Mouse (Mus musculus) T-helper 17 cell (primary cell): ENCODE data around the gene Elp5.
"Not testable (repeated sequence)": the region's sequence is repeated elsewhere in the genome, so short reads cannot be mapped to it uniquely, and the experiment has no call there.

ENCODE experiments used
- in situ Hi-C, 2 experiments: fragments of 300-600 bp; cut with MboI, MseI; formaldehyde crosslinking; loops; 1 replicate in 1 of 2; 2 replicates in 1 of 2; pipeline ENCODE4 v1.15.1; 2025; ENCODE audit warnings: high pct_unique_total_duplicates in 2 of 2

Gene Elp5

DNA sequence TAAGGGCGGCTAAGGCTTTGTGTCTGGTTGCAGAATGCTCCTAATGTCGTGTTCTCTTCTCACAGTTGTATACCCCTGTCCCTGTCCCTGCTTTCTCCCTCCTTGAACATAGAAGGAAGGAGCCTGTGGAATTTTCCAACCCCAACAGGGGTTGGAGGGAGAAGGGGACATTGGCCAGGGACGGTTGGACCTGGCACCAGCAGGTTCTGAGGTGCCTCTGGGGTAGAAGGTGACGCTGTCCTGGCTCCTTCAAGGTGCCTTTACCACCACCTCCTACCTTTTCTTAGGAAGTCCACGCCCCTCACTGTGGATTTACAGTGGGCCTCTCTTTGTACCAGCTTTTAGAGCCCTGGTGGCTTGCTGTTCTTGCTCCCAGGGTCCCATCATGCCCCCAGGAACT lies 44.5 kb downstream of the Elp5 start:
- in situ Hi-C loops: no loop called here

DNA sequence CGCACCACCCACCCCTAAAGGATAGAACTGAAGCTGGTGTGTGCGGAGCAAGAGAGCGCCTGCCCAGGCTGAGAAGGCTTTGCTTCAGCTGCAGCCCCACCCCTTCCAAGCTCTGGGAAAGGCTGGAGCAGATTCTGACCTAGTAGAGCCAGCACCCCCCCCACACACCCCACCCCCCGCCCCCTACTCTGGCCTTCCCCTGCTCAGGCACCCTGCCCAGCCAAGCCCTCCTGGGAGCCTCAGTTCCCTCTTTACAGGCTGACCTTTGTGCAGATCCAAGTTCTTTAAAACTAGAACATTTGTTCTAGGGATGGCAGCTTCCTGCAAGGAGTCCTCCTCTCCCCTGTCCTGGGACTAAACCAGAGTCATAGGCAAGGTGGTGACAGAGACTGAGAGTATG lies 44.9 kb downstream of the Elp5 start:
- in situ Hi-C loops: no loop called here

DNA sequence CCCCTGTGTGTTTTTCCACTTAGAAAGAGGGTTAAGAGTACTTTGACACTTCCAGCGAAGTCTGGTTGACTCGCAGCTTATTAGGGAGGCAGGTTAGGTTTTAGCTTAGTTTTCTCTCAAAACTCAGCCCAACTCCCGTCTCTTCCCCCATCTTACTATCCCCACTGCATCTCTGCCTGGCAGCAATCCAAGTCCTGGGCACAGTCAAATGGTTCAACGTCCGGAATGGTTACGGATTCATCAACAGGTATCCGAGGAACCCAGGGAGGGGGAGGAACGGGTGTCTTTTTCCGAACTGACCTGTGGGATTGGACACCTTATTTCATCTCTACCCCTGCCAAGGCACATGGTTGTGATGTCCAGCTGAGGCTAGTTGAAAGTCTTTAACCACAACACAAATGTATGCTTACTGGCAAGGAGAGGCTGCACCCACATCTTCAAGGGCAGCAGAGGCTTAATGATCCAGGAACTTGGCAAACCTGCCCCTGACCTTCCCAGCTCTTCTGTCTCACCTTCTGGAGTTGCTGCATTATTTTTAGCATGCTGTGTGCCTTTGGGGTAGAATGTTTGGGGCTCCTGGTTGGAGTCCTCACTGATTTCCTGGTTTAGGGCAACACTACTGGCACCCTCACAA lies 45.5 kb downstream of the Elp5 start:
- in situ Hi-C loops: no loop called here

DNA sequence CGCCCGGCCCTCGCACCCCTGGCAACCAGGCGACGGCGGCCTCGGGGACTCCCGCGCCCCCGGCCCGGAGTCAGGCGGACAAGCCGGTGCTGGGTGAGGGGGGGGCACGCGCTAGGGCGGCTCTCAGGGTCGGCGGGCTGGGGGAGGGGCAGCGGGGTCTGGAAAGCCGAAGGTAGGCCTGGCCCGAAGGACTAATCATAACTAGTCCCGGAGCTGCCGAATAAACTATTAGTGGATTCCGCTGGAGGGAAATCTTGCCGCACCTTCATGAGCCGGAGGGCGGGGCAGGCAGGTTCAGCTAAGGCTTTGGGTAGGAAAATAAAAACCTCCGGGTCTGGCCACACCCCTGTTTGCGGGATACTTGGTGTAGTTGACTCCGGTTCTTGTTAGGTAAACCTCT lies 46.2 kb downstream of the Elp5 start:
- in situ Hi-C loops: no loop called here

DNA sequence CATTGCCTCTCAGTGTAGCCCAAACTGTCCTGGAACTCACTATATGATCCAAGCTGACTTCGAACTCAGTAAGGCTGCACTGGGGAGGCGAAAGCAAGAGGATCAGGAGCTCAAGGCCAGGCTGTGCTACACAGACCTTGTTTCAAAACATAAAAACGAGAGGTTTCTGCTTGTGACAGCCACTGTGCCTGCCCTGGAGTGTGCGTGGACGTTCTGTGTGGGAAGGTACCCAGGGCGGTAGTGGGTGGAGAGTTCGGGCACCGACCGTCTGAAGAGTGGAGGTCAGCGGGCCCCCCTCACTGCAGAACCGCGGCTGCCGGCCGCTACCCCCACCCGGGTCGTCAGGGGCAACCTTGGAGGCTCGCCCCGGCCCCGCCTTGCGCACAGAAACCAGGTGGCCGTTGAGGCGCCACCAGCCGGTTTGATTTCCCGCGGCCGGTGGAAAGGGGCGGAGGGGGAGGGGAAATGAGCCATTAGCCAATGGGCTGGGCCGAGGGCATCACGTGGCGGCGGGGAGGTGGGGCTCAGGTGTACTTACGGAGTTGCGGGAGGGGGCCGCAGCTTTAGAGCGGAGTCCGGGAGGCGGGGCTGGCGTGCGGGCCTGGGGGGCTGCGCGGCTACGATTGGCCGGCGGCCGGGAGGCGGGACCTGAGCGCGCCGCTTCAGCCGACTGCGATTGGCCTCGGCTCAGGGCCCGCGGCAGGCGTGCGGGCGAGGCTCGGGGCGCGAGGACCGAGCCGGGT lies 47.0 kb downstream of the Elp5 start, which contains the start of gene Ybx2:
Gene Ybx2 (plus strand): TSS at position 660 of the 743 bp plus-strand sequence.
- in situ Hi-C loops: no loop called here

DNA sequence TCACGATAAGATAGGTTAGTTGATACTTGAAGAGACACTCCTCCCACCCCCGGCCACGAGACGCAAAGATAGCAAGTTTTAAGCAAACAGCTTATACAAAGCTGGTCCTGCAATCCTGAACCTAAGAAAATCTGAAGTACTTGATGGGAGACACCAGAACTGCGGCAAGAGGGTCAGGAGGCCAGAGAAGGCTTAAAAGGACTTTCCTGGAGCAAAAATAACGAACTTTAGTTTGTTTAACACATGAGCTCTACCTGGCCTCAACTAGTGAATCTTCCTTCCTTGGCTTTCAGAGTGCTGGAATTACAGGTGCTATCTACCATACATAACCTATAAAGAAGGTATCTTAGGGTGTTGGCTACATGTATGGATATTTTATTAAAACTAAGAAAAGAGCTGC lies 47.6 kb downstream of the Elp5 start:
- in situ Hi-C loops: no loop called here

DNA sequence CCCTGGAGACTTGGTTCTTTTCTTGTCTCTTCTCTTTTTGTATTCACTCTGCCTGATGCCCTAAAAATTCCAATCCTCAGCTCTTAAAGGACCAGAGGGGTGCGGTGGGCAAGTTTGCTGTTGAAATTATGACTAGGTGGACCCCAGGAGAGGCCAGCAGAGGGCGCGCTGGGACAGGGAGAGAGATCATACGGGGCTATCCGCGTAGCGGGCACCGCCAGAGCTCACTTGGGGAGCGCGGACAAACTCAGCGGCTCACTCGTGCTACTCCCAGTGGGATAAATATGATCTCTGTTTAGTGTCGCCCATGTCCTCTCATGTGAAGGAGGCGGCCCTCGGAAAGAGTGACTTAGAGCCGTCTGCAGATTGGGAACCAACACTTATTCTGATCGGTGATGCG lies 48.1 kb downstream of the Elp5 start:
- in situ Hi-C loops: no loop called here

DNA sequence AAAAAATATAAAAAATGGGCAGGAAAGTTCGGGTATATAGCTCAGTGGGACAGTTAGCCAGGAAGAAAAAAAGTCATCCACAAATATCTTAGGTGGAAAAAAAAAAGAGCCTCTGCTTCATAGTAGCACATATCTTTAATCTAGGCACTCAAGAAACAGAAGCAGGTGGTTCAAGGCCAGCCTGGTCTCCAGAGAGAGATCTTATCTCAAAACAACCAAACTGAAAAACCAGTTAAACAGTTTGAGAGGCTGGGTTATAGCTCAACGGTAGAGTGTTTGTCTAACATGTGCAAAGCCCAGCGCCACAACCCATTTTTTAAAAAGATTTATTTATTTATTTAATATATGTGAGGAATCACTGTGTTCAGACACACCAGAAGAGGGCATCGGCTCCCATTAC lies 49.3 kb downstream of the Elp5 start:
- in situ Hi-C loops: no loop called here

DNA sequence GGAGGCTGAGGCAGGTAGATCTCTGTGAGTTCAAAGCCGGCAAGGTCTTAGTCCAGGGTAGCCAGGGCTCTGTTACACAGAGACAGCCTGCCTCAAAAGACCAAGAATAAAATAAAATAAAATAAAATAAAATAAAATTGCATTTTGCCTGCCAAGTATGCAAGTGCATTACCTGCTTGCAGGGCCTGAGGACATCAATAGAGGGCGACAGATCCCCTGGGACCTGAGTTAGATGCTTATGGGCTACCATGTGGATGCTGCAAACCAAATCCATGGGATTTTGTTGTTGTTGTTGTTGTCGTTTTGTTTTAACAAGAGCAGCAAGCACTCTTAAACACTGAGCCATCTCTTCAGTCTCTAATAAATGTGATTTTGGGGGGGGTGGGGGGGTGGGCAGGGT lies 50.1 kb downstream of the Elp5 start:
- in situ Hi-C loops: no loop called here

DNA sequence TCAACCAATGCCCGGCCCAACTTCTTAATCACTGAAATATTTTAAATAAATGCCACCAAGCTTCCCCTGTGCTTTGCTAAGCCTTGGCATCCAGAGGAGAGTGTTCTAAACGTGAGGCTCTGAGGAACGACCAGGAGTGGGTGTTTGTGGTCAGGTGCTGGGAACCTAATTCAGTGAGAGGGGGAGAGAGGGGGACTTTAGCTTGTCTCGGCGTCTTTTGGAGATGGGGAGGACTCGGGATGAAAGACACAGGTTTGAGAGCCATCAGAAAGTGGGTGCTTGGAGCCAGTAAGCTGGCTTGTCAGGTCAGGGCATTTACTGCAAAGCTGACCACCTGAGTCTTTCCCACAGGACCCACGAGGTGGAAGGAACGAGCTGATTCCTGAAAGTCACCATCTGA lies 50.5 kb downstream of the Elp5 start:
- in situ Hi-C loops: no loop called here

DNA sequence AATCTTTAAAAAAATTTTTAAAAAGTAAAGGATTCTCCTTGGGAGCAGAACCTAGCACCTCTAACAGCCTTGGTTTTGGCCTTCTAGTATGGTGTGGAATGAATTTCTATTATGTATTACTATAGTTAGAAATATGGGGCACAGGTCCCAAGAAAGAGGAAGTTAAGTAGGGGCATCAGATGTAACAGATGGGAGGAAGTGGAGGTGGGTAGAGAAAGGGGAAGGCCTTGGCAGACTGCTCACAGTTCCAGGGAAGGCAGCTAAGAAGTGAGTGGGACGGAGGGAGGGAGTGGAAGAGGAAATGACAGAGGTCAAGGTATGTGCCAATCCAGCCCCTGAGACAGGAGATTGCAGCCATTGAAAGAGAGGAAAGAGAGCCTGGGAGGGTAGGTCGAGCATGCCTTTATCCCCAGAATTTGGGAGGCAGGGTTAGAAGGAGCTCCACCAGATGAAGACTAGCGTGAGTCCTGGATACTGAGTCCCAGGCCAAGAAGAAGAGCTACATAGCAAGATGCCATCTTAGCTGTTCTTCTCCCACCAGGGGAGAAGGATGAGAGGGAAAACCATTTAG lies 51.3 kb downstream of the Elp5 start:
- in situ Hi-C loops: no loop called here

DNA sequence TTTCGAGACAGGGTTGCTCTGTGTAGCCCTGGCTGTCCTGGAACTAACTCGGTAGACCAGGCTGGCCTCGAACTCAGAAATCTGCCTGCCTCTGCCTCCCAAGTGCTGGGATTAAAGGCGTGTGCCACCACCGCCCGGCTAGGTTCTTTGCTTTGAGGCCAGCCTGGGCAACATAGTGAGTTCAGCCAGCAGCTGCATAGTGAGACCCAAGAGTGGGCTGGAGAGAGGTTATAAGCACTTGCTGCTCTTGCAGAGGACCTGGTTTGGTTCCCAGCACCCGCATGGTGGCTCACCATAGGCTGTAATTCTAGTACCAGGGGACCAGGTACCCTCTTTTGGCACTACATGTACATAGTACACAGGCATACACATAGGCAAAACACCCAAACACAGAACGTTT lies 52.1 kb downstream of the Elp5 start:
- in situ Hi-C loops: not testable (repeated sequence)

DNA sequence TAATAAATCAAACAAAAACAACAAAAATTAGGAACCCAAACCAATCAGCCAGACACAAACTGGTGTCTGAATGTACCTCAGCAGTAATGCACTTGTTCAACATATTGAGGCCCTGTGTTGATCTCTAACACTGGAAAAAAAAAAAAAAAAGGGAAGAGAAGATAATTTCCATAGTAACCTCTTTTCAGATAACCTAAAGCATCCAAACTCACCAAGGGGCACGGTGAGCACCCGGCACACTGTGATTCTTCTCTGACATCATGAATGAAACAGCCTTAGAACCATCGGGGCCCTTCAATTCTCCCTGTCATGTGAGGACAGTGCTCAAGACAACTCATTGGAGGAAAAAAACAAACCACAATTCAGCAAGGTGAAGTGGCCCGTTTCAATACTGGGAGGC lies 52.6 kb downstream of the Elp5 start:
- in situ Hi-C loops: no loop called here

DNA sequence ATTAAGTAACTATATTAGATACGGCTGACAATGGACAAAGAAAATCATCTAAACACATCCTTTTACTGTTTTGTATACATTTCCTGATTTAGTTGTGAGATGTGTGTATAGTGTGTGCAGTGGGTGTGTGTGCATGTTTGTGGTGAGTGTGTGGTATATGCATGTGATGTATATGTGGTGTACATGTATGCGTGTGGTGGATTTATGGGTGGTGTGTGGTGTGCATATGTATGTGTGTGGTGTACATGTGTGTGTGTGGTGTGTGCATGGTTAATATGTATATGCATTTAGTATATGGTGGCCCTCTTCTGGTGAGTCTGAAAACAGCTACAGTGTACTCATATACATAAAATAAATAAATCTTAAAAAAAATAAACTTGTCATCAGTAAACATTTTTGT lies 54.8 kb downstream of the Elp5 start:
- in situ Hi-C loops: no loop called here

DNA sequence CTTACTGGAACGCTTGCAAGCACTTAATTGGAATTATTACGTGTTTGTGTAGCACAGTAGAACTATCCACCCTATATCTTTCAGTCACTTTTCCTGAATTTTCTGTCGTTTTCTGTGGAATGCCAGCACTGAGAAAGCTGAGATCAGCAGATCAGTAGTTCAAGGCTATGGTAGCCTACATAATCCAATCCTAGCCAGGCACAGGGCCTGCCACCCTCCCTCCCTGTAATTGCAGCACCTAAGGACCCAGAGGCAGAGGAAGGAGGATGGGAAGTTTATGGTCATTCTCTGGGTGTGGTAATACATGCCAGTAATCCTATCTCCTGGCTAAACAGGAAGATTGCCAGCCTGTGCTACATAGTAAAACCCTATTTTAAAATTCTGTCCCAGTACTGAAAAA lies 59.5 kb downstream of the Elp5 start:
- in situ Hi-C loops: no loop called here

DNA sequence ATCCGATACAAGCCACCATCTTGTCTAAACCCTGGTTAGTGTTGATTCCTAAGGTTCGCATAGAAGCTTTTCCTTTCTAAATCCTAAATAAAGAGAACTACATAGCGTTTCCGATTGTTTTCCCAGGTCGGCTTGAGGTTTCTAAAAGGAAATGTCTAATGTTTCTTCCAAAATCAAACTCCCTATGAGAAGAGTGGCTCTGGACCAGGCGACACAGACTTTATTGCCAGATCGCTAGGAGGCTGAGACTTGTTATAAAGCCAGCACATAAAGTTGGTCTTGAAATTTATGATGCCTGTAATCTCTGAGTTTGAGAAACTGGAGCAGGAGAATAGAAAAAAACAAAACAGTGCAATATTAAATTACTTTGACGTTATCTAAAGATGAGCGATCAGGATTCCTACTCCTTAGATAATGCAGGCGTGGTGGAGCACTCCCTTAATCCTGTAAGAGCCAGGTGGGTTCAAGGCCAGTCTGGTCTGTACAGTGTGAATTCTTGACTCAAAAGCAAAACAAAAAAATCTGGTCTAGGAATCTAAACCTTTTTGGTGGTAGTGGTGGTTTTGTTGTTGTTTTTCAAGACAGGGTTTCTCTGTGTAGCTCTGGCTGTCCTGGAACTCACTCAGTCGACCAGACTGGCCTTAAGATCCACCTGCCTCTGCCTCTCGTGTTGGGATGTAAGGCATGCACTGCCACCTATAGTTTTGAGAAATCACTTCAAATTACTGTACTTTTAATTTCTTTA lies 60.1 kb downstream of the Elp5 start:
- in situ Hi-C loops: no loop called here

DNA sequence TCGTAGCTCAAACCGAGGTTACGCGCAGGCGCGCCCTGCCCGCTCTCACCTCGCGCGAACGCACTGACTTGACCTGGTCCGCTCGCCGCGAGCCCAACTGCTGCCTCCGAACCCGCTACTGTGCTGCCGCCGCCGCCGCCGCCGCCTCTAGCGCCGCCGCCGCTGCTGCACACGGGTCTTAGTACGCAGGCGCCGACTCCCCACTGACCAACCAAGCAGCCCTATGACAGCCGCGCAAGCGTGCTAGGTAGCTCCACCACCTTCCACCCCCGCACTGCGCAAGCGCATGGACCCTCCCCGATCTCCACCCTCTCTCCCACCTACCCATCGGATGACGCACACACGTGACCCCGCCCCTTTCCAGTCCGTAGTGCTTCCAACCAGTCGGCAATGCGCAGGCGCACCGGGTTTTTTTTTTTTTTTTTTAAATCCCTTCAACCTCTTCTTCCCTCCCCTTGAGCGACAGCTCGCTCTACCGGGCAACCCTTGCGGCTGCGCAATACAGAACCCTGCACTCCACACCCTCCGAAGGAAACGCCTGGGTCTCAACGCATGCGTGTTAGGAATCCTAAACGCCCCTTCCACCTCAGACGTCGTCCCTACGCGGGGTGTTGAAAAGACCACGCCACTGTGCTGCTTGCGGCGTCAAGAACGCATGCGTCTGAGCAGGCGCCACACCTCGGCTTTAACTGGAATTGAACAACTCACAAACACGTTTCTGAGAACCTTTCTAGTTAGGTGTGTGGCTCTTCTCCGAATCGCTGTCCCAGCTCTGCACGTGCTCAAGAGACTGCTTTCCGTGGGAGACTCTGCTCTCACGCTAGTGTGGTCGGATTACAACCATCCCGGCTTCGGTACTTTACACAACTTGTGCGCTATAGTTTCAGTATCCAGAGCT lies 61.0 kb downstream of the Elp5 start, which contains the start of gene Eif5a:
Gene Eif5a (minus strand): TSS at position 845 of the 898 bp plus-strand sequence.
- in situ Hi-C loops: no loop called here

DNA sequence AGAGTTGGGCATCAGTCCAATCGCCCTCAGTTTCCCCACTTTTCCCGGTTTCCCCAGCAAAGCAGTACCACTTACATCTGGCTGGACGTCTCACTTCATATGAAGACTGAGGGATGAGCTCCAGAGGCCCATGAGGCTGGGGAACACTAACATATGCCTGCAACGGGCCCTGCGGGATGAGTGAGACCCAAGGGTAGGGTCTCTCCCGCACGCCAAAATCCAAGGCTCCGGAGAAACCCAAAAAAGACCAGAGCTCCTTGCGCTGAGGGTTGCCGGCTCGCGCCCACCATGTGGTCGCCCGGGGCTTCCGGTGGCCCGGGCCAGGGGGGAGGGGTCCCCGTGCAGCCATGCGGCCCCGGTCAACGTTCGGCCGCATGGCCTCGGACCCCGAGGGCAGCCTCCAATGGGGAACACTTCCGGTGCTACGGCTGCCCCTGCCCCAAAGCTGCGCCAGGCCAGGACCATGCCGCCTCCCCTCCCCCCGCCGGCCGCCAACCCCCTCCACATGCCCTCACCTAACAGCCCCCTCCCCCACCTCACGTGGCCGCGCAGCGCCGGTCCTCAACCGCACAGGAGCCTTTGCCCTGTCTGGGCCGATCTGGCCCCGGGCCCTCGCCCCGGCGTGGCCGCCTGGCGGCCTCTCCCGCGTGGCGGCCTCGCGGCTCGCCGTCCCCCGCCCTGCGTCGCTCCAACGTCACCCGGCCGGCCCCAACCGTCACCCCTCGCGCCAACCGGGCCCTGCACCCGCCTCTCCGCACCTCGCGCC lies 61.9 kb downstream of the Elp5 start:
- in situ Hi-C loops: no loop called here

DNA sequence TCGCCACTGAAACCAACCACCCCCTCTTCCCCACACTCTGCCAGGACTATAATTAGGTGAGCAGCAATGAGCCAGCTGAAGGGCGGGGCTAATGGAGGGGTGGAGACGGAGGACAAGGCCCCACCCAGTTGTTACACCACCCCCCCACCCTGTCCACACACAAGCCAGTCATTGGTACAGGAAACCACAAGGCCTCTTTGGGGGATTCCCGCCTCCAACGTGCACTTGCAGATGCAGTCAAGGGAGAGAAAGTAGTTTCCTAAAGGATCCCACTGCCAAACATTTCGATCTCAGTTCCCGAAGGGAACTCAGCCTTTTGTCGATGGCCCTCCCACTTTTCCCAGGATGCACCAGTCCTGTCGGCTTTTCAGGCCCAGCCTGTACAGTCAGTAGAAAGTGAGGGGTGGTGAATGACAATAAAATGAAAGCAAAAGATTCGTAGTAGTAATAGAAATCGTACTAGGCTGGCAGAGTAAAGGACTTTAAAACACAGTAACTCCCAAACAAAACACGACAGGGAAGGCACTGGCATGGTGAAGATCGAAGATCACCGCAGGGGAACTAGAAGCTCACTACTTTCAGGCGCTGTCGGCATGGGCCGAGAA lies 62.6 kb downstream of the Elp5 start:
- in situ Hi-C loops: loop anchor here (10.0 kb wide), 2 partner anchors 745 to 1055 kb away; partner anchors contain the start of genes Rpain (in 1 of the 2) and Spag7 (in 1 of the 2)

DNA sequence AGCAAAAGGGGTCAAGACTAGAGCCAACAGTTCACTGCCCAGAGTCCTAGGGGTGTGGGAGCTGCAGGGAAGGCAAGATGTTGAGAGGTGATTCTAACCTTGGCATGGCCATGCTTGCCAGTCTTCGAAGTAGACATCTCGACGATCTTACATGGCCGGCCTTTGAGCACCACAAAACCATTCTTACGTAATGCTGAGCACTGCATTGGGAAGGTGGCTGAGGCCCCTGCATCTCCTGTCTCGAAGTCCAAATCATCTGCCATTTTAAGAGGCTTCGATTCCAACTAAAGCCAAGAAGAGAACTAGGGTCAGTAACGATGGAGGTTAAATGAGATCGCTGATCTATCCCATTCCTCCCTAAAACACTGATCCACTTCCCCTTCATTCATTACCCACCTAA lies 63.3 kb downstream of the Elp5 start:
- in situ Hi-C loops: loop anchor here (10.0 kb wide), 2 partner anchors 746 to 1056 kb away; partner anchors contain the start of genes Rpain (in 1 of the 2) and Spag7 (in 1 of the 2)
